Mouse (Mus musculus) cerebral cortex, adult 2 months (tissue): ENCODE measurements around the gene Casr.

Experiments
- WGBS: fragments of 180-500 bp; shearing (Covaris S2); methylation state at CpG from one replicate; pipeline ENCODE4 v1.1.7; 2018; 5-methylcytosine and 5-hydroxymethylcytosine counted together

Gene Casr

GRCm38 (mm10) chr16:36523095-36523494 is 38.8 kb downstream of the Casr start:
- WGBS, result 82% methylated on average over 5 of the region's 5 CpGs

- 82% methylated on average over 2 of the region's 2 CpGs for WGBS
These were observed 45.6 kb downstream of the Casr start for GRCm38 (mm10) chr16:36516355-36516754.

- 94% methylated on average over 5 of the region's 5 CpGs for whole genome bisulfite sequencing
These were observed 54.6 kb downstream of the Casr start for GRCm38 (mm10) chr16:36507300-36507699.

- WGBS, result 59% methylated on average over 4 of the region's 4 CpGs
These were observed 56.0 kb downstream of the Casr start for GRCm38 (mm10) chr16:36505913-36506312.

- 87% methylated on average over 3 of the region's 3 CpGs for WGBS
These were observed 56.8 kb downstream of the Casr start for GRCm38 (mm10) chr16:36505134-36505533.

- 78% methylated on average over 2 of the region's 2 CpGs for WGBS
These were observed 59.7 kb downstream of the Casr start for GRCm38 (mm10) chr16:36502286-36502685.

- 100% methylated on average over 1 of the region's 1 CpGs for WGBS
These were observed 69.5 kb downstream of the Casr start for GRCm38 (mm10) chr16:36492420-36492819.

GRCm38 (mm10) chr16:36476866-36477265 is 85.1 kb downstream of the Casr start:
- WGBS, result 82% methylated on average over 9 of the region's 9 CpGs

- WGBS, result 97% methylated on average over 3 of the region's 3 CpGs
These were observed 86.4 kb downstream of the Casr start for GRCm38 (mm10) chr16:36475530-36475929.

GRCm38 (mm10) chr16:36474849-36475248 is 87.1 kb downstream of the Casr start:
- 75% methylated on average over 2 of the region's 2 CpGs for WGBS

GRCm38 (mm10) chr16:36473217-36474216 is 88.4 kb downstream of the Casr start:
- WGBS, result 54% methylated on average over 17 of the region's 17 CpGs

GRCm38 (mm10) chr16:36471066-36471633 is 90.8 kb downstream of the Casr start:
- WGBS, result 64% methylated on average over 13 of the region's 13 CpGs

- 8% methylated on average over 2 of the region's 2 CpGs for WGBS
These were observed 91.9 kb downstream of the Casr start for GRCm38 (mm10) chr16:36469955-36470478.

GRCm38 (mm10) chr16:36469367-36469766 is 92.6 kb downstream of the Casr start:
- 89% methylated on average over 9 of the region's 9 CpGs for WGBS

GRCm38 (mm10) chr16:36468862-36469261 is 93.1 kb downstream of the Casr start:
- 73% methylated on average over 4 of the region's 4 CpGs for WGBS

- 81% methylated on average over 2 of the region's 2 CpGs for WGBS
These were observed 94.0 kb downstream of the Casr start for GRCm38 (mm10) chr16:36467936-36468335.

GRCm38 (mm10) chr16:36465436-36465835 is 96.5 kb downstream of the Casr start:
- WGBS, result 92% methylated on average over 3 of the region's 3 CpGs

GRCm38 (mm10) chr16:36464076-36464475 is 97.9 kb downstream of the Casr start:
- 68% methylated on average over 4 of the region's 4 CpGs for WGBS

- 51% methylated on average over 2 of the region's 2 CpGs for WGBS
These were observed 101.5 kb downstream of the Casr start for GRCm38 (mm10) chr16:36460426-36460825.

- WGBS, result 87% methylated on average over 4 of the region's 4 CpGs
These were observed 106.6 kb downstream of the Casr start, which contains the start of gene Stfa3 for GRCm38 (mm10) chr16:36455342-36455802. Gene Stfa3 (minus strand): TSS chr16:36455392.
